Mouse (Mus musculus) neural tube, embryonic 15.5 days (tissue): ENCODE measurements at regions not wholly inside any gene's neighbourhood (a gene's known extent, or its start where the extent isn't known, plus 50 kb on each side); places are given as distances from the start of the nearest gene placed in this dataset.

Source experiments
- ATAC-seq: fragments of 200-750 bp; cut with Nextera tagmentation; 2 replicates; pipeline ENCODE4 v1.8.0; 2017; ENCODE audit warnings: mild to moderate bottlenecking, moderate TSS enrichment, moderate library complexity; ENCODE audit not compliant: low FRiP score
- H3K27ac ChIP-seq: fragments of 300-500 bp; sonication (generic); replicated peaks from 2 replicates; pipeline ENCODE4 v1.5.1; 2015; ENCODE audit warnings: mild to moderate bottlenecking, inconsistent platforms
- H3K27me3 ChIP-seq: fragments of 300-500 bp; sonication (generic); replicated peaks from 2 replicates; pipeline ENCODE4 v1.6.1; 2015; ENCODE audit warnings: inconsistent platforms
- H3K36me3 ChIP-seq: fragments of 300-500 bp; sonication (generic); 2 replicates; pipeline ENCODE4 v1.6.1; 2015; ENCODE audit warnings: inconsistent platforms
- H3K4me1 ChIP-seq: fragments of 300-500 bp; sonication (generic); 2 replicates; pipeline ENCODE4 v1.6.1; 2015; ENCODE audit warnings: inconsistent platforms
- H3K4me2 ChIP-seq: fragments of 300-500 bp; sonication (generic); 2 replicates; pipeline ENCODE4 v1.6.1; 2015; ENCODE audit warnings: inconsistent platforms, mild to moderate bottlenecking, moderate library complexity
- H3K4me3 ChIP-seq: fragments of 300-500 bp; sonication (generic); replicated peaks from 2 replicates; pipeline ENCODE4 v1.5.1; 2015; ENCODE audit warnings: mild to moderate bottlenecking, inconsistent platforms
- H3K9ac ChIP-seq: fragments of 300-500 bp; sonication (generic); replicated peaks from 2 replicates; pipeline ENCODE4 v1.6.1; 2015; ENCODE audit warnings: mild to moderate bottlenecking, inconsistent platforms
- H3K9me3 ChIP-seq: fragments of 300-500 bp; sonication (generic); replicated peaks from 2 replicates; pipeline ENCODE4 v1.6.1; 2016; ENCODE audit warnings: inconsistent platforms
- WGBS: fragments of 180-500 bp; shearing (Covaris S2); methylation state at CpG from one replicate; pipeline ENCODE4 v1.1.7; 2015; ENCODE audit warnings: mixed read lengths; 5-methylcytosine and 5-hydroxymethylcytosine counted together

DNA sequence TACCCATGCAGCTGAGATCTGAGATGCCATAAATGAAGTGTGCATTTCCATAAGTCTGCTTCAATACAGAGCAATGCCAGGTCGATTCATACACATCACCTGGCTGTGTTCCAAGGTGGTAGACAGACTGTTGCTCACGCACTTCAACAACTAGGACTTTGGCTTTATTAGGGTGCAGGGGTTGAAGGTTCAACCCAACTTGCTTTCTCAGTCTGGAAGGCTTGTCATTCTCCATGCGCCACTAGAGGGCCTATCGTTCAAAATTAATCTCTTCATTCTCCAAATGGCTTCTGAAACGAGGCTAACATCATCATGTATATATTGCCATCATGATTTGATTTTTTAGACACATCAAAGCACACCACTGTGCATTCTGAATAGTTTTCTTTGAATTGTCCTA lies 127.0 kb upstream of the Tmem164 start:
- H3K4me3 ChIP-seq = no peak overlapping the region
- H3K9me3 ChIP-seq = no peaks in the 10 kb centered on the region
- H3K9ac ChIP-seq = no peak overlapping the region
- no peak overlapping the region for H3K4me2 ChIP-seq
- H3K27me3 ChIP-seq = 0 out of 2 replicates have a peak, but pooled peaks cover 5% of the 10 kb centered on the region
- H3K36me3 ChIP-seq = no peaks in the 10 kb centered on the region
- no peak for ATAC-seq
- H3K4me1 ChIP-seq = no peaks in the 10 kb centered on the region
- H3K27ac ChIP-seq = no peak overlapping the region
- WGBS = 15% methylated on average over 5 of the region's 5 CpGs

DNA sequence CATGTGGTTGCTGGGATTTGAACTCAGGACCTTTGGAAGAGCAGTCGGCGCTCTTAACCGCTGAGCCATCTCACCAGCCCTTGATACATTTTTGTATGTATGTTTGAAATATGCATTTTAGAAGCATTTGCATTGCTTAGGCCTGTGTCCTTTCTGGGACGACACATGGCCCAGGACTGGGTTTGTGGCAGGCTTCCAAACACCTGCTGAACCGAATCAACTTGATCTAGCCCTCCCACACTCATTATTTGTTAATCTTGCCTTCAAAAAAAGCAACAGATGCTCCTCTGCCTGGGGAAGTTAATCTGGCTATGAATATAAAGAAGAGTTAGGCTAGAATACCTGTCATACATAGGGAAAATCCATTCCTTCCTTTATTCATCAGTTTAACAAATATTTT lies 123.7 kb upstream of the Tmem164 start:
- no peak for ATAC-seq
- H3K9ac ChIP-seq = no peak overlapping the region

DNA sequence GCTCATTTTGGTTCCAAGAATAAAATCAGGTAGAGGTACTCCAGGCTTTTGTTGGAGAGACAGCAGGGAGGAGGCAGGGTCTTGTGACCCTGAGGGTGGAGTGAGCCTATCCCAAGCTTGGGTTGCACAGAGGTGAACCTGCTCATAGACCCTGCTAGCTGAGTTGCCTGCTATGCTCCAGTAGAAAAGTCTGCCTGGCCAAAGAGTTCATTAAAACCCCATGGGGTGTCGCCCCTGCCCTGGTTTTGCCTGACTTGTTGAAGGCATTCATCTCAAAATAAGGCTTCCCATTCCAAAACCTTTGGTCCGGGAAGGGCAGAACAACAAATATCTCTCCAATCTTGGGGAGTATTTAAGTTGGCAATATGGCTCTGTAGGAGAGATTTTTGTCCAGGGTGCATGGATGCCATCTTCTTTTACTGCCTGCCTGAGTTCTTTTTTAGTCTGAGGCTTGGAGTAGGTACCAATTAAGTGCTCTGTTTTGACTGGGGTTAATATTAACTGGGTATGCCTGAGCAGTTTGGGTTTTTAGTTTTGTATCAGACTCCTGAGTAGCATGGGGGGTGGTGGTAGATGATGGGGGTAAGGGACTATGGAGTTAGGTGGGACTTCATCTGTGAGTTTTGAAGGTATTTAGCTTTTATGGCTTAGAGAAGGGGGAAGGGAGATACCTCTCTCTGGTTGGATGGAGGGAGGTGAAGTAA lies 120.8 kb upstream of the Tmem164 start:
- ATAC-seq = no peak

More for the DNA sequence above, 123.7 kb upstream of the Tmem164 start:
- WGBS = 81% methylated on average over 5 of the region's 5 CpGs
- Histone ChIP-seq H3K27me3 (peaks cover 7% of the 10 kb centered on the region), H3K4me1 (no peaks in the 10 kb centered on the region), H3K27ac (no peak overlapping the region), H3K4me2 (no peak overlapping the region), H3K36me3 (no peaks in the 10 kb centered on the region), H3K9me3 (no peaks in the 10 kb centered on the region), H3K4me3 (no peak overlapping the region)

DNA sequence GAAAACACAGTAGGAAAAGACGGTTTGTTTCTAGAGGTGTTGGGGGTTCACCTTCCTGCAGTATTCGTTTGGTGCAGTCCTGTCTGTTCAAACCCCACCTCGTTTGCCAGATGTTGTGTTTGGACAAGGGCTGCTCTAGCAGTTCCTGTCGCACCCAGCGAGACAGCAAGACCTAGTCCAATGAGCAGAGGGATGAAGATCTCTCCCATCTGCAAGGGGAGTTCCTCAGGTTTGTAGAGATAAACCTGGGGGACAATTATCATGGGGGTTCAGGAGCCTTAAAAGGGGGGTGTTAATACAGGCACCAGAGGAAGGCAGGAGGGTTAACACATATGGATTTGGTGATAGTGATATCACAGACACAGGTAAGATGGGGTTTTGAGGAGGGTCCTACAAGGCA lies 119.4 kb upstream of the Tmem164 start:
- H3K4me1 ChIP-seq = no peaks in the 10 kb centered on the region
- no peaks in the 10 kb centered on the region for H3K9me3 ChIP-seq
- H3K9ac ChIP-seq = no peak overlapping the region
- WGBS = 88% methylated on average over 5 of the region's 5 CpGs
- H3K4me2 ChIP-seq = no peak overlapping the region
- no peaks in the 10 kb centered on the region for H3K36me3 ChIP-seq
- H3K27ac ChIP-seq = no peak overlapping the region
- H3K27me3 ChIP-seq = peaks cover 14% of the 10 kb centered on the region
- H3K4me3 ChIP-seq = no peak overlapping the region
- ATAC-seq = no peak

More for the DNA sequence above, 120.8 kb upstream of the Tmem164 start:
- Histone ChIP-seq H3K27me3 (peaks cover 10% of the 10 kb centered on the region), H3K4me1 (no peaks in the 10 kb centered on the region), H3K27ac (no peak overlapping the region), H3K4me3 (no peak overlapping the region), H3K36me3 (no peaks in the 10 kb centered on the region), H3K9ac (no peak overlapping the region), H3K4me2 (no peak overlapping the region), H3K9me3 (no peaks in the 10 kb centered on the region)
- WGBS = 75% methylated on average over 2 of the region's 2 CpGs

DNA sequence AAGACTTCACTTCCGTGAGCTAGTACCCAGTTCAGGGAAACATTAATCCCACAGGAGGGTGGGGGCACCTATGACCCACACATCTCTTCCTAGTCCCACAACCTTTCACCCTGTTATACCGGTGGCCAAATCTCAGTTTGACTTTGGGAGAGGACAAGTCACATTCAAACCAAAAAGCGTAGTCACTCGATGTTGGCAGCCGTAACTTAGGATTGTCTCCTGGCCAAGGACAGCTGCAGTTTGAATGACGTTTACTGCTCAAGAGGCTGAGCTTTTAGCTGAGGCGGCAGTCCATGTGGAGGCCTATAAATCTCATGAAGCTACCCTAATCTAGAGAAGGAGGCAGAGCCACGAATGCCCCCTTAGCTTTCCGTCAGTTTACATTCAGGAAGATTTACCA lies 117.0 kb upstream of the Tmem164 start:
- ATAC-seq = no peak
- Histone ChIP-seq H3K27me3 (peaks cover 14% of the 10 kb centered on the region), H3K27ac (no peak overlapping the region), H3K36me3 (no peaks in the 10 kb centered on the region), H3K4me1 (no peaks in the 10 kb centered on the region), H3K9ac (no peak overlapping the region), H3K4me2 (no peak overlapping the region), H3K4me3 (no peak overlapping the region), H3K9me3 (no peaks in the 10 kb centered on the region)
- WGBS = 59% methylated on average over 9 of the region's 9 CpGs

DNA sequence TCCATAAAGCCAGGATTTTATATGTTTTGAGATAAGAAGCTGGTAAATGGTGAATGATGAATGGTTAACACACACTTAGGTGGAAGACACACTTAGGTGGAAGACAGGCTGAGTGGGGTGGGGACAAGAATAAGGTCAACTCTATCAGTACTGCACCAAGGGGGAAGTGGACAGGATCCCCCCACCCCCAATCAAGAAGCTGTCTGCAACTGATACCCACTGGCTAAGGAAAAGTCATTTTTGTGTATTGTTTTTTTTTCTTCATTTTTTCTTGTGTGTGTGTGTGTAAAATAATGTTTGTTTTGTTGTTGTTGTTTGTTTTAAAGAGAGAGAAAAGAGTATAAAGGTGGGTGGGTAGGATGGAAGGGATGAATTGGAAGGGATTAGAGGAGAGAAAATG lies 109.4 kb upstream of the Tmem164 start:
- no peak for ATAC-seq
- Histone ChIP-seq H3K36me3 (no peaks in the 10 kb centered on the region), H3K9ac (no peak overlapping the region), H3K4me2 (no peak overlapping the region), H3K4me1 (no peaks in the 10 kb centered on the region), H3K27me3 (no peaks in the 10 kb centered on the region), H3K27ac (no peak overlapping the region), H3K9me3 (no peaks in the 10 kb centered on the region), H3K4me3 (no peak overlapping the region)

DNA sequence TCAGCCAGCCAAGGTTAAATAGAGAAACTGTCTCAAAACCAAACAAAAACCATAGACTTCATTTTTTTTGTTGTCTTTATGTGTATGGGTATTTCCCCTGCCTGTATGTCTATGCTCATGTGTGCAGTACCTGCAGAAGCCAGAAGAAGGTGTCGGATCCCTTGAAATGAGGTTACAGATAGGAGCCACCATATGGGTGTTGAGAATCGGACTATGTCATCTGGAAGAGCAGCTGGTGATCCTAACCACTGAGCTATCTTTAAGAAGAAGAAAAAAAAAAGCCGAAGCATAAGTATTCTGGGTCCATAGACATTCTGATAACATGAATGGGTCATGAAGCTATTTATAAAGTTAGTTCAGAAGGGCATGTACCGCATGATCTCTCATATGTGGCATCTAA lies 107.2 kb upstream of the Tmem164 start:
- H3K27me3 ChIP-seq = no peaks in the 10 kb centered on the region
- no peaks in the 10 kb centered on the region for H3K4me1 ChIP-seq
- WGBS = 95% methylated on average over 4 of the region's 4 CpGs
- no peaks in the 10 kb centered on the region for H3K9me3 ChIP-seq
- H3K36me3 ChIP-seq = no peaks in the 10 kb centered on the region
- no peak overlapping the region for H3K27ac ChIP-seq
- ATAC-seq = no peak
- H3K4me2 ChIP-seq = no peak overlapping the region
- H3K9ac ChIP-seq = no peak overlapping the region
- no peak overlapping the region for H3K4me3 ChIP-seq

DNA sequence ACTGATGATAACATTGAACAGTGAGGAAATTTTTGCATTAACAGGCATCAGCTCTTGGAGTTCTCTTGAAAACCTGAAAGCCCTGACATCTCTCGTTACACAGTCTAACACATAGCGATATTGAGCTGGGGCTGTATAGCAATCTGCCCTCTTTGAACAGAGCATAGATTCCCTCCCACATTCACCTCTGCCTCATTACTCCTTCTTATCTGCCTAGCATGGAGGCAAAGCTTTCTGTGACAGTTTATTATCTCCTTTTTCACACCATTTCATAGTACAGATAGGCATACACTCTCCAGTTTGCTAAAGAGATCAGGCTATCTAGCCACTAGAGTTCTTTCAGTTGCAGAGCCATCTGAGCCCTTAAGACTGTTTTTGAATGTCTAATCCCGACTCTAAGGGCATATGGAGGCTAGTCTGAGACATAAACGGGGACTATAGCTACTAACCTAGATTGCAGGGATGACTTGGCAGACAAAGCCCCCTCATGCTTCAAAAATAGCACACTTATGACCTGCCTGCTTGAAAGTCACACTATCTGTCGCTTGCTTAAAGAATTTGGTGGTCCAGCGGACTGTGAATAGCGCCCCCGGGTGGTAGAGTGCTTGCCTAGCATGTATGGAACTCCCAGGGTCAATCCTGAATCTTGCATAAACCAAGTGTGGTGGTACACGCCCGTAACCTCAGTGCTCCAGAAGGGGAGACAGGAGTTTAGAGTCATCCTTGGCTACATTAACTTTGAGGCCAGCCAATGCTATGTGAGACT lies 106.1 kb upstream of the Tmem164 start:
- 65% methylated on average over 10 of the region's 10 CpGs for WGBS
- no peak overlapping the region for H3K9ac ChIP-seq
- no peak overlapping the region for H3K4me2 ChIP-seq
- no peak overlapping the region for H3K27ac ChIP-seq
- no peaks in the 10 kb centered on the region for H3K27me3 ChIP-seq
- H3K4me3 ChIP-seq = no peak overlapping the region
- H3K4me1 ChIP-seq = no peaks in the 10 kb centered on the region
- no peaks in the 10 kb centered on the region for H3K36me3 ChIP-seq
- H3K9me3 ChIP-seq = no peaks in the 10 kb centered on the region
- no peak for ATAC-seq

DNA sequence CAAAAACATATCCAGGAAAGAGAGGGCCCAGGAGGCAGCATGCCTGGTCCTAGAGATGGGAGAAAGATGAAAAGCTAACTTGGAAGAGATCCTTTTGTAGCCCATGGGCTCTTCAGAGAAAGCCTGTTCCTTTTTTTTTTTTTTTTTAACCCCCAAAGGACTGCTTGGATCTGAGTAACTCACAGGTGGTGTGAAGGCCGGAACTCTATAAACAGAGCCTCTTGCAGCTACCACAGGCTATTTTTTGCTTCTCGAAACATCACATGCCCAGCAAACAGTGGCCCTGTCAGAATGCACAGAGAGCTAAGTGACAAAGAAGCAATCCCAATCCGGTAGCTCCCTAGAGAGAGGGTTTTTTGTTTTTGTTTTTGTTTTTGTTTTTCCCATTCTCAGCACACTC lies 105.1 kb upstream of the Tmem164 start:
- ATAC-seq = no peak
- Histone ChIP-seq H3K36me3 (no peaks in the 10 kb centered on the region), H3K4me2 (no peak overlapping the region), H3K4me1 (no peaks in the 10 kb centered on the region), H3K27me3 (no peaks in the 10 kb centered on the region), H3K4me3 (no peak overlapping the region), H3K9me3 (no peaks in the 10 kb centered on the region), H3K9ac (no peak overlapping the region), H3K27ac (no peak overlapping the region)
- WGBS = 77% methylated on average over 3 of the region's 3 CpGs

DNA sequence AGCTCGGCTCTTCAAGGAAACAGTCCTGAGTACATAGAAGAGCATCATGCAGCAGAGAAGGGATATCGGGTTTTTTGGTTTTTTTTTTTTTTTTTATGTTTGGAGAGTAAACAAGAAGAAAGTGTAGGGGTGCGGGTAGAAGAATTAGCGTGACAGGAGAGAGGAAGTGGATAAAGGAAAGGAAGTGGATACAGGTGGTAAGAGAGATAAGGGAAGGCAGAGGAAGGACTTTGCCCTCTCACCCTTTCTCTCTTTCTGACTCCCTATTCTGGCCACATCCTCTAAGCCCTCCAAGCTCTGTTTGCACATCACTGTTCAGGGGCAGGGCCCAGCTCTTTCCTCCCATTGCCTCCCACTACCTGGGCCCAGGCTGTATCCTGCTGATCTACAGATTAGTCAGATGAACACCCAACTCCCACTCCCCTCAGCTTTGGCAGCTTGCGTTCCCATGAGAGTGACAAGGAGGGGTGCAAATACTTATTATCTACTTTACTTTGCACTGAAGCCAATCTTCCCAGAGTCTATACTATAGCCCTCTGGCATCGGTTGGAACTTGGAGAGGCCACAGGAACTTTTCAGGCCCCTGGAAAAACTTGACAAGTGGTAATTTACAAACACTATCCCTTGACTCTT lies 103.6 kb upstream of the Tmem164 start:
- no peak overlapping the region for H3K27ac ChIP-seq
- no peak for ATAC-seq
- no peak overlapping the region for H3K4me2 ChIP-seq
- H3K4me1 ChIP-seq = no peaks in the 10 kb centered on the region
- H3K36me3 ChIP-seq = no peaks in the 10 kb centered on the region
- H3K9me3 ChIP-seq = no peaks in the 10 kb centered on the region
- H3K9ac ChIP-seq = no peak overlapping the region
- WGBS = 83% methylated on average over 6 of the region's 6 CpGs
- H3K27me3 ChIP-seq = no peaks in the 10 kb centered on the region
- H3K4me3 ChIP-seq = no peak overlapping the region

DNA sequence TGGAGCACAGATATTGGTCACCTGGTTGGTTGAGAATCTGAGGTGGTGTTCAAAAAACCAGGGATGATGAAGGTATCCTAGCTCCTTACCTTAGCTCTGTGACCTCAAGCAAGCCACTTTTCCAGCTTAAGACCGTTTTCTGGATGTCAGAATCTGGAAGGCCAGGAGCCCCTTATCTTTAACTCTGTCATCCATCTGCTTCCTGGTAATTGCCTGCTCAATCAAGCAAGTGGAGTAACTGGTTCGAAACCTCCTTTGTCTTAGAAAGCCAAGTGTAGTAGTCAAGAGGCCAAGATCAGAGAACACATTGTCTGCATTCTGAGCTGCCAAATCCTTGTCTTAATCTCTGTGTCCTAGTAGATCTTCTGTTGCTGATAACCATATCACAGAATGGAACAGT lies 95.9 kb upstream of the Tmem164 start:
- Histone ChIP-seq H3K4me3 (no peak overlapping the region), H3K4me1 (no peaks in the 10 kb centered on the region), H3K9ac (no peak overlapping the region), H3K27ac (no peak overlapping the region), H3K36me3 (no peaks in the 10 kb centered on the region), H3K4me2 (no peak overlapping the region), H3K27me3 (0 out of 2 replicates have a peak, but pooled peaks cover 3% of the 10 kb centered on the region), H3K9me3 (no peaks in the 10 kb centered on the region)
- 66% methylated on average over 2 of the region's 2 CpGs for WGBS
- no peak for ATAC-seq

DNA sequence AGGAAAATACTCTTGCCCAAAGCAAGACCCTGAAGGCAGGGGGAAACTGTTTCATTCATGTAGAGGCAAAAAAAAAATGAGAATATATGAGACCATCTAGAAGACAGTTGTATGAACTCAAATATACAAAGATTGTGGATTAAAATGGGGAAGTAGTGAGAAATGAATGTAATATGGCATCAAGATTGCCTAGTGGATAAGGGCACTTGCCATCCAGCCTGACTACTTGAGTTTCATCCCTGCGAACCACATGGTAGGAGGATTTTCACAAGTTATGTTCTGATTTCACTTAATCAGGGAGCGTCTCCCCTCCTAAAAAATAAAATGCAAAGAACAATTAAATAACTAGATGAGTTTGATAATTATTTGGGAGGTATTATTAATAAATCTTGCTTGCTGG lies 81.8 kb upstream of the Tmem164 start:
- Histone ChIP-seq H3K27ac (no peak overlapping the region), H3K9ac (no peak overlapping the region), H3K9me3 (no peaks in the 10 kb centered on the region), H3K4me2 (no peak overlapping the region), H3K27me3 (0 out of 2 replicates have a peak, but pooled peaks cover 1% of the 10 kb centered on the region), H3K4me3 (no peak overlapping the region), H3K36me3 (no peaks in the 10 kb centered on the region), H3K4me1 (no peaks in the 10 kb centered on the region)
- 97% methylated on average over 2 of the region's 2 CpGs for WGBS
- no peak for ATAC-seq
